Mouse (Mus musculus) heart, embryonic 14.5 days (tissue): ENCODE measurements around the gene Ano2. TPM values are rescaled to one million over a fixed set of nuclear protein-coding genes. Genes with fewer than 3 reads are reported as not detected.

ENCODE experiments used
- ATAC-seq: fragments of 200-750 bp; cut with Nextera tagmentation; 2 replicates; pipeline ENCODE4 v1.8.0; 2017; ENCODE audit warnings: low read depth, moderate TSS enrichment; ENCODE audit not compliant: insufficient number of reproducible peaks, insufficient read depth, low FRiP score
- H3K27ac ChIP-seq, 2 experiments: fragments of 200-500 bp in 1 of 2; fragments of 300-500 bp in 1 of 2; sonication (generic) in 1 of 2; replicated peaks in 1 of 2; 2 replicates each; pipeline ENCODE4 v1.5.1; 2012 to 2014; ENCODE audit warnings: low read depth in 2 of 2, low read length in 2 of 2, control low read depth in 1 of 2, mild to moderate bottlenecking in 1 of 2, mixed read lengths in 1 of 2; ENCODE audit not compliant: control insufficient read depth in 1 of 2, insufficient read depth in 1 of 2
- H3K27me3 ChIP-seq: fragments of 300-500 bp; sonication (generic); 2 replicates; pipeline ENCODE4 v1.6.1; 2014; ENCODE audit warnings: mild to moderate bottlenecking, low read length, control low read depth; ENCODE audit not compliant: control insufficient read depth, insufficient read depth
- H3K36me3 ChIP-seq: fragments of 300-500 bp; sonication (generic); 2 replicates; pipeline ENCODE4 v1.6.1; 2014; ENCODE audit warnings: mild to moderate bottlenecking, control low read depth, low read length, mixed read lengths; ENCODE audit not compliant: control insufficient read depth, insufficient read depth
- H3K4me1 ChIP-seq, 2 experiments: fragments of 200-500 bp in 1 of 2; fragments of 300-500 bp in 1 of 2; sonication (generic) in 1 of 2; 2 replicates each; pipeline ENCODE4 v1.6.1; 2012 to 2014; ENCODE audit warnings: low read length in 2 of 2, control low read depth in 1 of 2, mixed read lengths in 1 of 2; ENCODE audit not compliant: control insufficient read depth in 2 of 2, insufficient read depth in 2 of 2
- H3K4me2 ChIP-seq: fragments of 300-500 bp; sonication (generic); 2 replicates; pipeline ENCODE4 v1.6.1; 2014; ENCODE audit warnings: mild to moderate bottlenecking, low read length
- H3K4me3 ChIP-seq, 2 experiments: fragments of 200-500 bp in 1 of 2; fragments of 300-500 bp in 1 of 2; sonication (generic) in 1 of 2; 2 replicates each; pipeline ENCODE4 v1.5.1; 2012 to 2014; ENCODE audit warnings: low read length in 2 of 2, mild to moderate bottlenecking in 2 of 2, control low read depth in 1 of 2, low read depth in 1 of 2, moderate library complexity in 1 of 2; ENCODE audit not compliant: control insufficient read depth in 1 of 2, insufficient read depth in 1 of 2
- H3K9ac ChIP-seq: fragments of 300-500 bp; sonication (generic); 2 replicates; pipeline ENCODE4 v1.6.1; 2014; ENCODE audit warnings: mild to moderate bottlenecking, low read length
- H3K9me3 ChIP-seq: fragments of 300-500 bp; sonication (generic); 2 replicates; pipeline ENCODE4 v1.6.1; 2016; ENCODE audit warnings: low read length, control low read depth; ENCODE audit not compliant: control insufficient read depth
- WGBS: fragments of 180-500 bp; shearing (Covaris S2); extraction: QIAGEN DNeasy Blood & Tissue Kit; methylation state at CpG from one replicate; pipeline ENCODE4 v1.1.7; 2014; 5-methylcytosine and 5-hydroxymethylcytosine counted together
- polyA plus RNA-seq: library from polyadenylated mRNA; unstranded; fragments of >200 nt; fragmentation: Nextera tagmentation; extraction: Ambion mirVana; gene quantifications from 2 replicates; pipeline ENCODE4 v1.2.1, GENCODE M21; 2014

Ano2 gene
- polyA plus RNA-seq, 1 experiment from 2014 or later: 0.38 TPM

DNA sequence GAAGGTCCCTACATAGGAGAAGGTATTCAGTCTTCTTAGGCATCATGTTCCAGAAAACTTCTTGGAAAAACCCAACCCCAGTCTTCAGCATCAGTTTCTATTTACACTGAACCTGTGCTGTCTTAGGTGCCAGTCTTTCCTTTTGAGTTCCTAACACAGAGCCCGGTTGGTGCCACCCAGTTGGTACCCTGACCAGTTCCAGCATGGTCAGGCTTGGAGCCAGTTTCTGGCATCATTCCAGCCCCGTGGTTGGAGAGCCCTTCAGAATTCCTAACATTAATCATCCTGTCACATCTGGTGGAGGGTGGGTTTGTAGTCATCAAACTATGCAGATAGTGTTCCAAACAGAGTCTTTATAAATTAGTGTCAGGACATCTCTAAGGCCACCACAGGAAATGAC, 234.8 kb downstream of the Ano2 start:
- WGBS: 60% methylated on average over 2 of the region's 2 CpGs
- H3K27me3 ChIP-seq: no peaks in the 10 kb centered on the region
- ATAC-seq: no peak
- no peaks in the 10 kb centered on the region for H3K4me1 ChIP-seq
- H3K27ac ChIP-seq: no peak overlapping the region
- H3K4me2 ChIP-seq: no peak overlapping the region
- H3K9ac ChIP-seq: no peak overlapping the region
- no peaks in the 10 kb centered on the region for H3K9me3 ChIP-seq
- no peak overlapping the region for H3K4me3 ChIP-seq
- no peaks in the 10 kb centered on the region for H3K36me3 ChIP-seq

DNA sequence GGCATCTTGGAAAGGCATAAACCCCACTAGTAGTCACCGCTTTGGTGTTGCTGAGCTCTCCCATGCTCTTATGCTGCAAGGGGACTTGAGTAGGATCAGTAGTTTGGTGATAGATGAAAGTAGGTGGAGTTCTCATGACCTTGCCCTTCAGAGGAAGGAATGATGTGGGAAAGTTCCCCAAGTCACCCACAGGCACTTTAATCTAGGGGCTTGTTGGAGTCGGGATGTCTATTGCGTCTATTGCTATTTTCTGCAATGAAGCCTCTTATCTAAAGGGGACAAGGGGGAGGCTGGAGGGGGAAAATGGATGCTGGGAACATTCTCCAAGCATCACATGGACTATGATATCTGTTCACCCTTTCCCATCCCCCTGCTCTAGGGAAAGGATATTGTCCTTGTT, 235.6 kb downstream of the Ano2 start:
- Histone ChIP-seq H3K4me2 (no peak overlapping the region), H3K9me3 (no peaks in the 10 kb centered on the region), H3K4me3 (no peak overlapping the region), H3K27ac (no peak overlapping the region), H3K4me1 (no peaks in the 10 kb centered on the region), H3K36me3 (no peaks in the 10 kb centered on the region), H3K9ac (no peak overlapping the region), H3K27me3 (no peaks in the 10 kb centered on the region)
- 53% methylated on average over 3 of the region's 3 CpGs for WGBS
- ATAC-seq: no peak

DNA sequence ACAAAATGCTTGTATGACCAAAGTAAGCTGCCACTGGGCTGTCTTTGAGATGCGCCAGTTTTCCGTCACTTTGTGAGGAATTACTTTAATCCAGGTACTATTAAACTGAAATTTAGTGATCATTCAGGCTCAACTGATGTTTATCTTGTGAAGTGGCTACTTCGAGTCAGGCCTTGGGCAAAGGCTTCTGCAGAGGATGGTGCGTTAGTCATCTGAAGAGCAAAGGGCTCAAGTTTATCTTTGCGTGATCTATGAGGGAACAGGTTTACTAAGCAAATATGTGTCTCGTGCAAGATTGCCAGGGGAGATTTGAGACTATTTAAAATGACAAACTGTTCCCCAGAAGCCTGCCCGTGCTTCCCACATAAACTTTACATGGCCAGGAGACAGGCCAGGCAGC, 241.7 kb downstream of the Ano2 start:
- H3K9me3 ChIP-seq: no peaks in the 10 kb centered on the region
- H3K27me3 ChIP-seq: no peaks in the 10 kb centered on the region
- H3K4me2 ChIP-seq: no peak overlapping the region
- no peak for ATAC-seq
- H3K4me1 ChIP-seq: no peaks in the 10 kb centered on the region
- H3K4me3 ChIP-seq: no peak overlapping the region
- 75% methylated on average over 7 of the region's 7 CpGs for WGBS
- no peak overlapping the region for H3K9ac ChIP-seq
- no peak overlapping the region for H3K27ac ChIP-seq
- H3K36me3 ChIP-seq: no peaks in the 10 kb centered on the region

DNA sequence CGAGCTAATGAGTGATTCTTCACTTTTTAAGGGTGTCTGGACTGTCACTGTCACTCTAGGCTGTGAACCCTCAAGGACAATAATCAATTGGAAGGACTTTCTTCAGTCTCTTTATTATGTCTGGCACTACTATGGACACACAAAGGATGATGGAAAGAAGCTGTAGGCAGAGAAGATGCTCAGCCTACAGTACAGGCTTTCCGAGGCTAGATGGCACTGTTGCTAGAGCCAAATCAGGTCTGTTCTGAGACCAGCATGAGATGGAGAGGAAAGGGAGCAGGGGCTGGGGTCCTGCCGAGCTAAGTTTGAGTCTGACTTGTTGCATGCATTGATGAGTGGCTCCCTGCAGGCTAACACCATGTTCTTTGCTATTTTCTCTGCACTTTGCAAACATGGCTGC, 264.7 kb downstream of the Ano2 start:
- H3K4me3 ChIP-seq: no peak overlapping the region
- no peaks in the 10 kb centered on the region for H3K9me3 ChIP-seq
- 14% methylated on average over 3 of the region's 3 CpGs for WGBS
- H3K27ac ChIP-seq: no peak overlapping the region
- ATAC-seq: no peak
- H3K36me3 ChIP-seq: no peaks in the 10 kb centered on the region
- H3K4me1 ChIP-seq: no peaks in the 10 kb centered on the region
- H3K4me2 ChIP-seq: no peak overlapping the region
- no peaks in the 10 kb centered on the region for H3K27me3 ChIP-seq
- no peak overlapping the region for H3K9ac ChIP-seq

DNA sequence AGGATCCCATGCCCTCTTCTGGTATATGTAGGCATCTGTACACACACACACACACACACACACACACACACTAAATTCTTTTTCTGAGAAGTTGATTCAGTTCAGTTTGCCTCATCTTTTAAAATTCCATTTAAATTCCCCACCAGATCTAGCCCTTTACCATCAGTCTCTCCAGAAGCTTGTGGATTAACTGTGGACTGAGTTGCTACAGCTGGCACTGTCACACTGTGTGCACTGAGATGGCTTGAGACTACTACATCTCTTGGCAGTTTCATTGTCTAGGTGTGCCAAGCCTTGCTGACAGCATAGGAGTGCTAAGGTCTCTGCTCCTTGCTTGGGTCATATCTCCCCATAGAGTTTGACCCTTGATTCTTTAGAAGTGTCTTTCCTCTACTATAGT, 283.3 kb downstream of the Ano2 start:
- H3K4me3 ChIP-seq: no peak overlapping the region
- no peak overlapping the region for H3K4me2 ChIP-seq
- no peaks in the 10 kb centered on the region for H3K4me1 ChIP-seq
- H3K9ac ChIP-seq: no peak overlapping the region
- no peak overlapping the region for H3K27ac ChIP-seq
- H3K36me3 ChIP-seq: no peaks in the 10 kb centered on the region
- no peaks in the 10 kb centered on the region for H3K9me3 ChIP-seq
- no peak for ATAC-seq
- H3K27me3 ChIP-seq: no peaks in the 10 kb centered on the region

DNA sequence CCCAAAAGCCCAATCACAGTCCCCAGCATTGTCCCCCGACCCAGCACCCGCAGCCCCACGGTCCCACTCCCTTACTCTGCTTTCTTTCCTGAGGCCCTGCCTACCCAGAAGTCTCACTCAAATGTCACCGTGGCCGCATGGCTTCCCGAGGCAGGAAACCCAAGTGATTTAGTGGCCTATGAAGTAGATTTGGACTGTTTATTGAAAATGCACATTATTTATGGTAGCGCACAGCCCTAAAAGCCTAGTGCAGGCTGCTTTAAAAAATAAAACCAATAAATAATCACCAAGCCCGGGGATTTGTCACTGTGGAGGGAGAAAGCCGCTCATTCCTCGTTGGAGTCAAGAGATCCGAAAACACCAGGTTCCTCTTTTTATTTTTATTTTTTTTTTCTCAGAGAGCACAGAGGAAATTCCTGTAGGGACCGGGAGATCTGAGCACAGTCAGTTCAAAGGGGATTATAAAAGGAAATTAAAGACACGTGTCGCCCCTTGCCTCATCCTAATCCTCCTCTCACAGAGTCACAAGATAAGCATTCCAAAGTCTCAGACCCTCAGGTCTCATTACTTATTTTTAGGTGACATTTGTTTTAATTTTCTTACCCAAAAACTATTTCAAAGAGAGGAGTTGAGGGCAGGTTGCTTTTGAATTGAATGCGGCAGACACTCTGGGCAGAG, 285.7 kb downstream of the Ano2 start:
- H3K4me2 ChIP-seq: no peak overlapping the region

GRCm38 (mm10) chr6:125979601-125980000, 289.4 kb downstream of the Ano2 start:
- Histone ChIP-seq H3K4me1 (no peaks in the 10 kb centered on the region), H3K9me3 (no peaks in the 10 kb centered on the region), H3K27me3 (no peaks in the 10 kb centered on the region), H3K9ac (no peak overlapping the region), H3K4me3 (no peak overlapping the region), H3K4me2 (no peak overlapping the region), H3K36me3 (no peaks in the 10 kb centered on the region), H3K27ac (no peak overlapping the region)
- no peak for ATAC-seq
- 89% methylated on average over 5 of the region's 5 CpGs for WGBS

More for the DNA sequence above, 285.7 kb downstream of the Ano2 start:
- H3K27me3 ChIP-seq: no peaks in the 10 kb centered on the region
- H3K27ac ChIP-seq: no peak overlapping the region
- 66% methylated on average over 15 of the region's 15 CpGs for WGBS
- no peak overlapping the region for H3K4me3 ChIP-seq
- no peaks in the 10 kb centered on the region for H3K36me3 ChIP-seq
- no peak for ATAC-seq
- no peaks in the 10 kb centered on the region for H3K9me3 ChIP-seq
- no peaks in the 10 kb centered on the region for H3K4me1 ChIP-seq
- H3K9ac ChIP-seq: no peak overlapping the region

- Histone ChIP-seq H3K4me3 (no peak overlapping the region), H3K4me1 (no peaks in the 10 kb centered on the region), H3K4me2 (no peak overlapping the region), H3K9me3 (no peaks in the 10 kb centered on the region), H3K9ac (no peak overlapping the region), H3K36me3 (no peaks in the 10 kb centered on the region), H3K27me3 (no peaks in the 10 kb centered on the region), H3K27ac (no peak overlapping the region)
- WGBS: 46% methylated on average over 4 of the region's 4 CpGs
- no peak for ATAC-seq
Measured at GRCm38 (mm10) chr6:125984050-125984449, 293.8 kb downstream of the Ano2 start.
